Mouse (Mus musculus): Measurements from ENCODE around the gene Sox15. TPM values are rescaled to one million over a fixed set of nuclear protein-coding genes. Genes with fewer than 3 reads are reported as not detected.

Gene Sox15
- total RNA-seq, 2 experiments from 2014 or later: 0.62 to 0.73 TPM

GRCm38 (mm10) chr11:69672211-69672706, 17.1 kb downstream of the Sox15 start, which contains the start of gene Eif4a1:
Gene Eif4a1 (minus strand): TSS chr11:69672423.
- peak; percentile 96 to 100 for DNase-seq (ENCODE audit: low spot score in 2 of 2)

DNA sequence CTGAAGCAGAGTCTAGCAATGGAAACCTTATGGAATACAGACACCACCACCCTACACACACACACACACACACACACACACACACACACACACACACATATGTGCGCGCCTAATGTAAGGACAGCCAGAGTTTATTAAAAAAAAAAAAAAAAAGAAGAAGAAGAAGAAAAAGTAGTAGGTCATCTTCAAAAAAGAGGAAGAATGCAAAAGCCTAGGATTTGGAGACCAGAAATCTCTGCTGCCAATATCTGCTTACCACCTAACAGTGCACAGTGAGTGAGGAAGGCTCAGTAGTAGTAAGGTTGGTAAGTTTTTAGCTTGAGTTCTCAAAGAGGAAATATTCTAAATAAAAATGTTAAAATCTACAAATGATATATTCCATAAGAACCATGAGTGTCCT, 24.0 kb downstream of the Sox15 start:
- DNase-seq (ENCODE audit: low spot score in 2 of 2): no peak

- no peak for DNase-seq (ENCODE audit: low spot score in 2 of 2)
Observed at GRCm38 (mm10) chr11:69680136-69680855, 25.2 kb downstream of the Sox15 start.

- peak; percentile 91 for DNase-seq (ENCODE audit: low spot score in 2 of 2)
Observed at GRCm38 (mm10) chr11:69681314-69682208, 26.4 kb downstream of the Sox15 start, which contains the start of gene Senp3. Gene Senp3 (minus strand): TSS chr11:69682084.

DNA sequence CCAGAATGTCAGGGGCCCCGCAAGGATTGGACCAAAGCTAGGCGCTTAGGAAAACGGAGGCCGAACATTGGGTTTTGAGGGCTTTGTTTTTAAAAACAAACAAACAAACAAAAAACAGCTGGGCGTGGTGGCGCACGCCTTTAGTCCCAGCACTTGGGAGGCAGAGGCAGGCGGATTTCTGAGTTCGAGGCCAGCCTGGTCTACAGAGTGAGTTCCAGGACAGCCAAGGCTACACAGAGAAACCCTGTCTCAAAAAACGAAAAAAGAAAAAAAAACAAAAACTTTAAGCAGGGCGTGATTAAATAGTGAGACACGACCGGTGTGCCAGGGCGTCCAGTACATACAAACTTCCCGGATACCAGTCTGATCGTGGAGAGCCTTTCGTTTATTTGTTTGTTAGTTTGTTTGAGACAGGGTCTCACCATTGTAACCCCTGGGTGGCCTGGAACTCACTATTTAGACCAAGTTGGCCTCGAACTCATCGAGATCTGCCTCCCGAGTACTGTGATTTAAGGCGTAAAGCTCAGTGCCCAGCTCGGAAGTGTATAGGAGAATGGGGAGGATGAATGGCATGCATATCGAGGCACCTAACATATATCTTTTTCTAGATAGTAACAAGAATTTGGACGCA, 27.2 kb downstream of the Sox15 start:
- DNase-seq (ENCODE audit: low spot score in 2 of 2): no peak

- DNase-seq (ENCODE audit: low spot score in 2 of 2): peak in 1 of 2 experiments; percentile 84
Observed at GRCm38 (mm10) chr11:69682840-69683533, 27.9 kb downstream of the Sox15 start.

- DNase-seq (ENCODE audit: low spot score in 2 of 2): no peak
Observed at GRCm38 (mm10) chr11:69683576-69683975, 28.5 kb downstream of the Sox15 start.

GRCm38 (mm10) chr11:69684128-69684745, 29.1 kb downstream of the Sox15 start:
- DNase-seq (ENCODE audit: low spot score in 2 of 2): no peak

GRCm38 (mm10) chr11:69684936-69685335, 29.8 kb downstream of the Sox15 start:
- no peak for DNase-seq (ENCODE audit: low spot score in 2 of 2)

- DNase-seq (ENCODE audit: low spot score in 2 of 2): no peak
Observed at GRCm38 (mm10) chr11:69685526-69686148, 30.5 kb downstream of the Sox15 start, which contains the start of gene Tnfsf13. Gene Tnfsf13 (minus strand): TSS chr11:69685784.

DNA sequence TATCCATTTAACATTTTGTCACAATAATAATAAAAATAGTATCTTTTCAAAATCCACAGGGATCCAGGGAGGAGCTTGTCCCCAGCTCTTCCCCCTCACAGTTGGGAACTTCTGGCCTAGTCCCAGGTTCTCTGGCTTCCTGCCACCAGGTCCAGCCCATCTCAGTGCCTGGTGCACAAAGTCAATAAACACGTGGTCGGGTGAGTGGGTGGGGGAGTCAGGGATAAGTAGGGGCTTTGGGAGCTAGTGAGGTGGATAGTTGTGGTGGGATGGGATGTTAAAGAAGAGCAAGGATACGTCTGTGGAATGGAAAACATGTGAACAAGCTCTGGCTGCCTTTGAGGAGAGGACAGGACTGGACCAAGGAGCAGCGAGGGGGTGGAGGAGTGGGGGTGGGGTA, 31.3 kb downstream of the Sox15 start:
- no peak for DNase-seq (ENCODE audit: low spot score in 2 of 2)

- DNase-seq (ENCODE audit: low spot score in 2 of 2): no peak
Observed at GRCm38 (mm10) chr11:69687061-69687460, 31.9 kb downstream of the Sox15 start.

GRCm38 (mm10) chr11:69689891-69690290, 34.8 kb downstream of the Sox15 start:
- no peak for DNase-seq (ENCODE audit: low spot score in 2 of 2)

DNA sequence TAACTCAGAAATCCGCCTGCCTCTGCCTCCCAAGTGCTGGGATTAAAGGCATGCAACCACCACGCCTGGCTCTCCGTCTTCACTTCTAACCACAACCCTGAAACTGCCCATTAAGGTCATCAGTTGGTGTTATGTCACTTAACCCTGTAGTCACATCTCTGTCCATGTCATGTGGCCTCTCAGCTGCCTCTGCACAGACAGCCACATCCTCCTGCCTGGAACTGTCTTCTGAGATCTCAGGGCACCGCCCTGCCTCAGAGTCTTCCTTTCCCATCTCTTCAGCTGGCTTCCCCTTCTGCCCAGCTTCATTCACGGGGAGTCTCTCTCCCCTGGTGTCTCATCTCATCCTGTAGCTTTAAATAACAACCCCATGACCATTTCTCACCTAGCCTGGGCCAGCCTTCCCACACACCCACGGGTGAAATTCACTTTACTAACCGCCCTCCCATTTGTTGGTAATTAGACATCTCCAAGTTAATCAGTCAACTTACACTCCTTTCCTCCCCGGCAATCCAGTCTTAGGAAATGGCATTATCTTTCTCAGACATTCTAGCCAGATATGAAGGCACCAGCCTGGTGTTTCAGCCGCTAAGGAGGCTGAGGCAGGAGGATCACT, 37.2 kb downstream of the Sox15 start:
- DNase-seq (ENCODE audit: low spot score in 2 of 2): no peak

GRCm38 (mm10) chr11:69692863-69693262, 37.7 kb downstream of the Sox15 start:
- no peak for DNase-seq (ENCODE audit: low spot score in 2 of 2)

DNA sequence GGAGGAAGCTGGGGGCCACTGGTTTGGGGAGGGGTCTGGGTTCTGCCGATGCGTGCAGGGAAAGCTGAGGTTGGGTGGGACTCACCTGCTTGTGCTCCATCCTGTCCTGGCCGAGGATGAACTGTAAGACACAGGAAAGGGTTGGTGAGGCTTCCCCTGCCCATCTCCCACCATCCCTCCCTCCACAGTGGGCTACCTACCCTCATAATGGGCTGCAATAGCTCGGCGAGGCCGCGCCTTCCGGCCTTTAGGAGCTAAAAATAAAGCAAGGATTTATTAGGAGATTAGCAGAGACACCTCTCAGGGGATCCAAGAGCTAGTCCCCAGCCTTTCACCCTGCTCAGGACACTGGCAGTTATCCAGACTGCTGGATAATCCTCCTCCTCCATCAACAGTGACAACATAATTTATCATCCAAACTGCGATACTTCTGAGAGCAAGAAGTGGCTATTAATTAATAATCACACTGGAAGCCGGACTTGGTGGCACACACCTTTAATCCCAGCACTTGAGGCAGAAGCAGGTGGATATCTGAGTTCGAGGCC, 38.4 kb downstream of the Sox15 start:
- DNase-seq (ENCODE audit: low spot score in 2 of 2): no peak

DNA sequence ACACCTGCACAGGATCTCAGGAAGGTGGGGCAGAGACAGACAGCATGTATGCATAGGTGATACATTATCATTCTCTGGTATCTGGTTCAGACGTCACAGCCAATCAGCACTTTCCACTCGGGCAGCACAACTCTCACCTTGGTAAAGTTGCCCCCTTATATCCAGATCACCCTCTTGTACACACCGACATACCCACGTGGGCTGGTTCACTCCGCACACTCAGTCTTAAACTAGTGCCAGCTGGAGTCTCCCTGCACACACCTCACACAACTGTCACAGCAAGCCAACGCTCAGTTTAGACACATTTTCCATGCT, 39.9 kb downstream of the Sox15 start:
- no peak for DNase-seq (ENCODE audit: low spot score in 2 of 2)

DNA sequence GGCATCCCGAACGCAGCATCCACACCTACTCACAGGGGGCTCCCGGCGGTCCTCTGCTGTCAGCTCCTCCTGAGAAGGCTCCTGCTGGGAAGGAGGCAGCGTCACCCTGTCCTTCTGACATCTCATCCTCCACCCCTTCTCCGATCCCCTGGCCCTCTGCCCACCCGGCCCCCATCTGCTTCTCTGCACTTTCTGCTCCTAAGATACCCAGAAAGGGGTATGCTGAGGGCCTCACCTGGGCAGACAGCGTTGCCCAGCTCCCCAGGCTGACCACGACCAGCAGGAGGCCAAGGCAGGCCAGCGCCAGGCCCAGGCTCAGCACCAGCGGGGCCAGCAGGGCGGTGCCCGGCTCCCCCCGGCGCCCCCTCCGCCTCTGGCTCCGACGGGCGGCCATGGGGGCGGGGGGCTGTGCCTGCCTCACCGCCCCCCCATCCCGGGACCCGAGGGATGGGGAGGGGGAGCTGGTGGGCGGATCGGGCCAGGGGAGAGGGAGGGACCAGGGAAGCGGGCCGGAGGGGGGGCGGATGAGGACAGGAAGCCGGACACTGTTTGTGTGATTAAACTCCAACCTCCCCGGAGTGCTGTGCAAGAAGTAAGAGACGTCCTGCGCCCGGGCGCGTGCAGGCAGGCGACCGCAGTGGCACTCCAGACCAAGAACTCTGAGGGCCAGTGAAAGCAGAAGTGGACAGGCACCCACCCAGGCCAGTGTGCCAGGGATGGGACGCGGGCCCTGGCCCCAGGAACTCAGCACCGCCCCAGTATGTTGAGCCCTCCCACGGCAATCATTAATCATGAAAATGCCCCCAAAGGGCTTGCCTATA, 40.5 kb downstream of the Sox15 start, which contains the start of the genes Tnfsf12 and Tnfsfm13:
Gene Tnfsf12, minus strand, starts transcription at position 489 of the 821 bp plus-strand sequence.
Gene Tnfsfm13, minus strand, starts transcription at position 738 of the 821 bp plus-strand sequence.
- DNase-seq (ENCODE audit: low spot score in 2 of 2): peak; percentile 46 to 62

Measured in adrenal gland, postnatal 4 days (tissue).